Mouse (Mus musculus) thymus, postnatal 36 days (tissue): ENCODE measurements around the gene Sema3f.

Source experiments
- DNase-seq, 2 experiments: peaks; one replicate each; pipeline ENCODE4 v3.0.0; 2022; ENCODE audit warnings: mixed read lengths in 2 of 2

The Sema3f gene

DNA sequence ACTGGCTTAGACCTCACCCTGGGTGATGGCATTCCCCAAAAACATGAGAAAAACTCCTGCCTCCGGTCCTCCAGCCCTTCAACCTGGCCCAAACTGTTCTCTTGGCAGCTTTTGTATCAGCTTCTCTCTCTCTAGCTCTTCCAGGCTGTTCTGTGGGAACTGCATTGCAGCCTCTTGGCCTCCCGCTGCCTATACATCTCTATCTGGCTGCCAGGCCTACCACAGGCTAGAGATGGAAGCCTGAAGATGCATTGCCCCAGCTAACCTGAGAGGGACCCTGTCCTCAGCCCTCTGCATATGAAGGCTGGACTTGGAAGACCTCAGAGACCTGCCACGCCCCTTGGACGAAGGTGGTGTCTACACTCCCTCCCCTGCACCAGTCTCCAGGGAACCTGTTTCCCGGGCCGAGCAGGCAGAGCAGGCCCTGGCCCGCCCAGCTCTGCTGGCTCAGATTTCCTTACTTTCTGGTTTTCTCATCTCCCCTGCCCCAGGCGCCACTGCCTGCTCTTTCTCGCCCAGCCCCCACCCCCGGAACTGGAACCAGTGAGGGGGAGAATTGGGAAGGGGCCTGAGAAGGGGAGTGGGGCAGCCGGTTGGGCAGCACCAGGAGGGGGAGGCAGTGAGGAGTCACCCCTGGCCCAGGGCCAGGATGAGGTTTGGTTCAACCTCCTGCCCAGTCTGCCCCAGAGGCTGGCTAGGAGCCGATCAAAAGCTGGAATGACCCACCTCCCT is 4.1 kb upstream of the Sema3f start:
- DNase-seq = no peak

DNA sequence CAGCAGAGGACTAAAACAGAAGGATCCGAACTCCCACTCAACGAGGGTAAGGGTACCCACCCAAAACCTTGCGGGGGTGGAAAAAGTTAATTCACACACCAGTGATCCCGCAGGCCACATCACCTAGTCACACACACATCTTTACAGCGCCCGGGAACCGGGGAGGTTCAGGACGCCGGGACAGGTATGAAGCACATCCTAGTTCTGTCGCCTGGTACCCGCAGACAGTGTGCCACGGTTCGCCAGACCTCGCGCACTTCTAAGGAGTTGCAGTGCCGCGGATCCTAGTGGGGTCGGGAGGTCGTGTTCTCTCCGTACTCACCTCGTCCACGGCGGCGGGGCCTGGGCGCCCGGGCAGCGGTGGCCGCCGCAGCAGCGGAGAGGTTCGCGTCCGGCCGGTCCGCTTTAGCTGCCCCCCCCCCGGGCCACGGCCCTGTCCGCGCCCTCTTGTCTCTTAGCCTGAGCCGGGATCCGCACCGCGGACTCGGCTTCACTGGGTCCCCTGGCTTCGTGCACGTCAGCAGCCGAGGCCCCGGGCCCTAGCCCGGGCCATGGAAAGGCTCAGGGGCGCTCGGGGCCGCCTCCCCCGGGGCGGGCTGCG is 1.1 kb downstream of the Sema3f start:
- no peak for DNase-seq

DNA sequence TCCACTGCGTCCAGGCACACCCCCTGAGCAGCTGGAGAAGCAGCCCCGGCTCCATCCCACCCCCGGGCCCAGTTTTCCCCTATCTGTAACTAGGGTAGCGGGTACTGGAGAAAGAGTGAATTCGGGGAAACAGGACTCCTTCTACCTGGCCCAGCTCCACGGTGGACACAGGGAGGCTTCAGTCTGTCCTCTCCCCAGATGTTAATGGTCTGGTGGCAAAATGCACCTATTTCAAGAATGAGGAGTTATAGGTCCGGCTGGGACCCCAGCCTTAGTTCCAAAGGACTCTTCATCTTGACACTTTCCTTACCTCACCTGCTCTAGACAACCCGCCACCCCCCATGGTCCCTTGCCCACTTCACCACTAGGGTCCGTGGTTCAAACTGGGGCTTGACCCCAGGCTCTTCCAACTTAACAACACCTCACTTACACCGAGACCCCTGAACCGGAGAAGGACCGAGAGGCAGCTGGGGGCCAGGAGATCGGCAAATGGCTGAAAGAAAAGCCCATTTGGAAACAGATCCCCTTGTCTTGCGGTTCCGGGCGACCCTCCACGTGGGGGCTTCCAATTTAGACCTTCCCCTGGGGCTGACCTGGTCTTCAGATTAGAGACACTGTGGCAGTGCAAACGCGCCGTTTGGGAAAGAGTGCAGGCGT is 1.7 kb downstream of the Sema3f start:
- no peak for DNase-seq

DNA sequence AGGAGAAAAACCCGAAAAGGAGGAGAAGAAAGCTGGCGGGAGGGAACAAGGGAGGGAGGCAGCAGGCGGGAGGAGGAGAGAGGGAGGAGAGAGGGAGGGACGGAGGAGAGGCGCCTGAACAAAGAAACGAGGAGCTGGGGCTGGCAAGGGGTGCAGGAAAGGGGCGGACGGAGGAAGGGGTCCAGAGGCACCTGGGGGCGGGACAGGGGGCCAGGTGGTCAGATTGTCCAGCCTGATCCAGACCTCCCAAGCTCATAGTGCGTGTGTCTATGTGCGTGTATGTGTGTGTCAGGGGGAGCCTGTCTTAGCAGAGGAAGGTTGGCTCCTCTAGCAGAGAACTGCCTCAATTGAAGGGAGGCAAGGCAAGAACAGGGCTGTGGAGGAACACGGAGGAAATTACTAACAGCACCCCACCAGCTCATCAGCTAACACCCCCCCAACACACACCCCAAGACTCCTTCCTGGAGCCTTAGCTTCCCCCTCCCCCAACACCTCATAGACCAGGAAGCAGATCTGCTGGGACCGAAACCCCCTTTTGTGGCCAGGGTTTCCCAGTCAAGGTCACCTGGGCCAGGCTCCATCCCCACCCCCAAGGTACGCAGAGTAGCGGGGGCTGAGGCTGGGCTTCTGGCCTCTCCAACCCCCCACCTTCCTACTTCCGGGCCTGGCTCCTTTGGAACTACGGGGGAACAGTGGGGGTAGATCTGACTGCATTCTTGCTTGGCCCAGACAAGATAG is 2.4 kb downstream of the Sema3f start:
- no peak for DNase-seq

DNA sequence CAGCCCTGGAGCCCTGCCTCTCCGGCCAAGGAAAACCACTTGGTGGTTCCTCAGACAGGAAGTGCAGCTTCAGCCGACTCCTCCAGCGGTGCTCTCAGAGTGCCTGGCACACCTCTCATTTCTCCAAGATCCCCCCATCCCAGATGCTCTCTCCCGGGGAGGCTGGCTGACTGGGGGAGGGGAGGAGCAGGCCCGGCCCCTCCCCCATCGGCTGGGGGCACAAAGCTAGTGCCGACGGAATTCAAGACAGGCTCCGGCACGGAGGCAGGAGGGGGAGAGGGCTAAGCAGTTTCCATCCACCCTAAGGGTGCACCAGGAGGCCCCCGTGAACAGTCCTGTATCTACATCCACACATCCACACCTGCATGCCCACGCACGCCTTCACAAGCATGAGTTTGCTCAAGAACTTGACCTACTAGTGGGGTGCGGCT is 3.5 kb downstream of the Sema3f start:
- no peak for DNase-seq

DNA sequence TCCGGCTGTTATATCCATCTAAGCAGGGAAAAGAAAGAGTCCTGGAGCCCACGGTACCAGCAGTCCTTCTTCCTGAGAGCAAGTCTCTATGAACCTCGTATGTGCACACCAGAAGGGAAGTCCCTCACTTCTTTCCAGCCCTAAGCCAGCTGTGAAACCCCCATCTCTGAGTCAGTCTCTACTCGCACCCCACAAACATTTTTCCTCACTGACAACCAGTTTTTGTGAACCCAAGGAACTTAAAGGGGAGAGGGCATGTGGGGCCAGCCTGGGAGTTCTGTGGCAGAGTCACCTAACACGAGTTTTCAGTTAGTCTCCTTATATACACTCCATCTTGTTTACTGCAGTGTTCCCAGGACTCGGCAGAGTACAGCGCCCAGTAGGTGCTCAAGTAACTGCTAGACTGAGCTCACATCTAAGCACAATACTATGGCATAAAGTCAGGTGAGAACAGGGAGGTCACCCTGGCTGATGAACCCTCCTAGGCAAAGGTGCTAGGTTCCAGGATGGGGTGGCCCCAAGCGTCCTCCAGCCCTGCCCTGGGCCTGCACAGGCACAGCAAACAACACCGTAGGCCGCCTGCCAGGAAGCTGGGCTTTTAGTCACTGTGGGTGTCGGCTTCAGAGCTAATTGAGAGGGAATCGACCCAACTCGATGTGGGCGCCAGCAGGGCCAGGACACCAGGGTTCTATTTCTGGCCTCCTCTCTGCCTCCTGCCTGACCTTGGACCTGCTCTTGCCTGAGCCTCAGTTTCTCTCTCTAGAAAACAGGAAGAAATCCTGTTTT is 6.7 kb downstream of the Sema3f start:
- DNase-seq = no peak

DNA sequence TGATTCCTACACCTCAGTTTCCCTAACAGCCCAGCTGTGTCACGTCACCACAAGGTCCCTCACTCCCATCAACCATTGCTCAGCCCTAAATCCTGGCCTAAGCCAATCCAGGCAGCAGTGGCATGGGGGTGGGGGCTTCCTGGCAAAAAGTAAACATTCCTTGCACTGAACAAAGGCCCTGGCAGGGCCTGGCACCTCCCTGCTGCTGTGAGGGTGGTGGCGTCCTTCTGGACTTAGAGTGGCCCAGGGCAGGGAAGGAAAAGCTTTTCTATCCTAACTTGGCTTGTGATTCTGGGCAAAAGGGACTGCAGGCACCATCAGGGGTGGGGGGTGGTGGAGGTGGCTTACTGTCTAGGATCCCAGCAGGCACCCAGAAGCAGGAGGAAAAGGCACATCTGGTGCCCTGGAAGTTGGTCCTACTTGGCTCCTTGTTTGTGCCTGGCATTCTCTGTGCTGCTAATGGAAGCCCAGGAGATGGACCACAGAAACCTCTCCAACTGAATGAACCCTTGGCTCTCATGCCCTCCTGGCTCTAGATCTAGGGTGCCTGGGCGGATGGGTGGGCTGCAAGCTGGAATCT is 7.6 kb downstream of the Sema3f start:
- DNase-seq = no peak

DNA sequence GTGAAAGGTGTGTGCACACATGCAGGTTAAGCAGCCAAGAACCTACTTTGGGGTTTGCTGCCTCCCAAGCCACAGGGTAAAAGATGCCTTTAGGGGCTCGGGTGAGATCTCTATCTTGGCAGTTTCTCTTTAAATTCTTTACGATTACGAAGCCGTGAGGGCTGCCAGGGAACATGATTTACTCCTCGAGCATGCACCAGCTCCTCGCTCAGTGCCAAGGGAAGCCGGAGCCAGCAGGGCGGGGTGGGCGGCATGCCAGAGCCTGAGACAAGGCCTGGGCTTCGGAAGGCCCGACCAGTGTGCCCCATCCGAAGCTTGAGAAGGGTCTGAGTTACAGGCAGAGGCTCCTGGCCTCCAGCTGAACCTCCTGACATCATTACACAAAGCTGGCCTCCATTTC is 8.7 kb downstream of the Sema3f start:
- no peak for DNase-seq

DNA sequence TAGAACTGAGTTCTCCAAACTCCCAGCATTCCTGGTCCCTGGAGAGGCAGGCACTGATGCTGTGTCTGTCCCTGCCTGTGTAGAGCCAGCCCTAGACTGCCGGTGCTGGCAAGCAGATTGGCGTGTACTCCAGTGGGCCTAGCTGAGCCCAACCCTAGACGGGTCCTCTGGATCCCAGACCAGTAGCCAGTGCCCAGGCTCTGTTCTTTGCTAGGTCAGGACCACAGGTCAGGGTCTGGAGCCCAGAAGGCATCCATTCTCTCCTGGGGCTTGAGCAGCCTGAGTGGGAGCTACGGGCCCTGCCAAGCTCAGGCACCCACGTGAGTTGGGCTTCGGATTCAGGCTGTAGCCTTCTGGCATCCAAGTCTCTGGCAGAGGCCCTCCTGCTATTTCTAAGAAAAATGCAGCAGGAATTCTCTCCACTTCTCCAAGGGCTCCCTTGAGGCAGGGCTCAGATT is 10.1 kb downstream of the Sema3f start:
- DNase-seq = no peak

DNA sequence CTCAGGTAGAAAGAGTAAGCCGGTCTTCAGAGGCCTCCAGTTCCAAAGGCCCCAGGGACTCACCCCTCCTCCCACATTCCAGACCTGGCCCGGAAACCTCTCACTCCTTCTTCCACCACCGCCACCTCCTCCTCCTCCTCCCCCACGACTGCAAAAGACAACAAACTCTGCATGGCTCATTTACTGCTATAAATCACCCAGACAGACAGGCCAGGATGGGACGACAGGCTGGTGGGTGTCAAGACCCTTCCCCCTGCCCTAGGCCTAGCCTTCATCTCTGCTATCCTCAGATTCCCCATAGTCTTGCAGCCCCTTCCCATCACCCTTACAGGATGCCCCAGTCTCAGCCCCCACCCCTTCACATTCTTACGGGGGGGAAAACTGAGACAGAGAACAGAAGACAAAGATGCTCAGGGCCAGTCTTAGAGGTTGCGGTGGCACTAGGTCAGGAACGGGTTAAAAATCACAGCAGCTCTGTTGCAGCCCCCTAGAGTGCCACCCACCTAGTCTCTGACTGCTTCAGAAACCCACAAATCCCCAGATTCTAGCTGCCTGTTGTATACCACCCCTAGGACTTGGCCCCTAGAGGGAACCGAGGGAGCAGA is 10.8 kb downstream of the Sema3f start:
- no peak for DNase-seq

DNA sequence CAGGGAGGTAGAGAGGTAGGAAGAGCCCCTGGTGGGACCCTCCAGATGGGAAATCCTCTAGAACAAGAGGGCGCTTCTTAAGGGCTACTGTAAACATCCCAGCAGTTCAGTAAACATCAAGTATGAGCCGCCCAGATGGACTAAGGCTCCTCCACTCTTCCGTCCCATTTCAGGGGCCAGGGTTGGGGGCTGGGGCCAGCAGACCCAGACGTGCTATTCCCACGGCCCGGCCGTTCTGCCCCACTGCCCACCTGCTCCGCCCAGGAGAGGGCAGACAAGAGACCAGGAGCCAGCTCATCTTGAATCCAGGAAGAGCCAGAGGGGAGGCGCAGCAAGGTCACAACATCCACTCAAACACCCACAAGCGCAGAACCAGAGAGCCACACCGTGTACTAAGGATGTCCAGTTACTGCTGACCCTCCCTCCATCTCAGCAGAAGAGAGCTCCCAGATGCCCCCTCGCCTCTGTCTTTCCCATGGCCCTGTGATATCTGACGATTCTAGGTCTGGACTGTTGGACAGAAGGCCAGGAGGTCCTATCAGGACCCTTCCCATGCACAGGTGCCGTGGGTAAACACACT is 11.6 kb downstream of the Sema3f start:
- DNase-seq = no peak

DNA sequence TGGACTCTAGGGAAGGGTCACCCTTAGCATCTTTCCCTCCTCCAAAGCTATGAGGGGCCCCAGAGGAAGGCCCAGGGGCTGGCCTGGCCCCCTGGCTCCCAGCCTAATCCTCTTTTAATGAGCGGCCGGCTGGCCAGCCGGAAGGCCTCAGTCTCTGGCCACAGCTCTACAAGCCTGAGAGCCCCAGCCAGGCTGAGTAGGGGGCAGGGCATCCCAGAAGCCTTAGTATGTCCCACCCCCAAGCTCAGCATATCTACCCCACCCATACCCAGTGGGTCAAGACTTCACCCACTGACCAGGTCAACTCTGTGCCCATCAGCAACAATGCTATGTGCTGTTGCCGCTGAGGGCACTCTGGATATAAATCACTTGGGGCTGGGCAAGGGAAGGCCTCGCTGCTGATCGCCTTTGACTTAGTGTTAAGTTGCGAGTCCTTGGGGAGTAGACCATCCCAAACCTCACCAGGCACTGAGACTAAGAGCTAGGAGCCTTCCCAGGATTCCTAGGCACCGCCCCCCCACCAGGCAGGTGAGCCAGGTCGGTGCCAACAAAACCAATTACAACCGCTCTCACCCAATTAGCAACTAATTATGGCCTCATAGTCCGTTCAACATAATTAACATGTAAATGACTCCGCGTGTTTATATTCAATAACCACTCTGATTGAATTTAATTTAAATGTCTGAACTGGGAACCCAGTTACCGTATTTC is 12.3 kb downstream of the Sema3f start:
- no peak for DNase-seq

DNA sequence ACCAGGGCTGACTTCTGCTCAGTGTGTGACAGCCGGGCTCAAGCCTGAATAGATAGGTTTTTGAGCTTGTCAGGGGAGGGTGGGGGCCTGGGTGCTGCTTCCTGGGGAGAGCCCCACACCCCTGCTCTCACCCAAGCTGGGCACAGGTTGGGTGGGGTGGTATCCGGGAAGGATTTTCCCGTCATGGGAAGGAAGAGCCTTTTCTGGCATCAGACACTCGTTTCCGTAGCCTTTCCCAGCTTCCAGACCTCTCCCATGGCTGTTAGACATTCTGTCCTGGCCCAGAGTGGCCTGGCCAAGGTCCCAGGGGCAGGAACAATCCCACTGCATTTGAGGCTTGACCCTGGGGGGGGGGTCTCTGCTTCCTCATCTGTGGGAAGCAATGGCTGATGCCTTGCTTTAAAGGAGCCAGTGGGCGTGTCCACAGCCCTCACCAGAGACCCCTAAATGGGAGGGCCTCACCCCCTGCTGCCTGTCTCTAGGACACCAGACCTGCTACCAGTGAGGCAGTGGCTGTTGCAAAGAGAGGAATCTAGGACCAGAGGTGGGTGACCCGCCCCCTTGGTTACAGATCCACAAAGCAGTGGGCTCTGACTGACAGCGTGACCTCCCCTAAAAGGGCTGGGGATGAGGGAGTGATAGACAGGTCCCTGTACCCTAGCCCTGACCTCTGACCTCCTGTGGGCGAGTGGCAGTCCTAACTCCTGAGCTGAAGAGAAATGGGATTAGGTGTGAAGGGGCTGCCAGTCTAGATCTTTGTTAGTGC is 13.2 kb downstream of the Sema3f start:
- no peak for DNase-seq

DNA sequence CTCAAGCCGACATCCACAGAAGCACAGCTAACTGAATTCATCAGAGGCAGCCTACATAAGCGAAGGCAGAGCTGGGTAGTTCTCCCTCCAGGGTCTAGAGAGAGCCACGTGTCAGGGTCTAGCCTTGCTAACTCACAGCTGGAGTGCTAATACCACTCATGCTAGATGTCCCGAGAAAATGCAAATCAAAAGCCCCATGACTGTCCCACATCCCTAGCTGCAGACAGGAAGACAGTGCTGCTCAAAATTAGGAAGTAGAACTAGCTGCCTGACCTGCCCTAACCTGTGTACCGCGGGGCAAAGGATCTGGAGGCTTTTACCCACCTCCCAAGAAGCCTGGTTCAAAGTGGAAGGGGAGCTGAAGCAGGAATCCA is 14.2 kb downstream of the Sema3f start:
- no peak for DNase-seq

DNA sequence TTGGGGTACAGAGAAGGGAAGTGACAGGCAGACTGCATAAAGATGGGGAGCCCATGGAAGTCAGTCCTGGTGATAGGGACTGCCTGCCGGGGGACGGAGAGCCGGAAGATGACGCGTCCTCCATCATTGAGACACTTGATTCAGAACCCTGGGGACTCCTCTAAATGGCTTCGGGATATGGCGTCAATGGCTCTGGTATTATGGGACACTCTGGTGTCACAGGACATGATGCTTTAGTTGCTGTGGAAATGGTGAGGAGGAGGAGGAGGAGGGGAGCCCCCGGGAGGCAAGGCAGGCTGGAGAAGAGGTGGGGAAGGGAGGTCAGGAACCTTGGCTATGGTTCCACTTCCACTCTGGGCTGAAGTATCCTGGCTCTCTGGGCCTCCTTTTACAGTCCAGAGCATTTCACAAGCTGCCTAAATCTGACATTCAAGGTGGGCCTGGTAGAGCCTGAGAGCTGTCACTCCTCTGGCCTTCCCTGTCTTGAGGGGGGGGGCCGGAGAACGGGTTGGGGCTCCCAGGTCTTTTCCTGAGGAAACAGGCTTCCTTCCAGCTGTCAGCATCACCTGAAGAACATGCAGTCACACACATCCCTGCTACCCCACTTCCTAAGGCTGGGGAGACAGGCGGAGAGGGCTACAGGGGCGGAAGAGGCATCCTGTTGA is 14.7 kb downstream of the Sema3f start:
- no peak for DNase-seq

DNA sequence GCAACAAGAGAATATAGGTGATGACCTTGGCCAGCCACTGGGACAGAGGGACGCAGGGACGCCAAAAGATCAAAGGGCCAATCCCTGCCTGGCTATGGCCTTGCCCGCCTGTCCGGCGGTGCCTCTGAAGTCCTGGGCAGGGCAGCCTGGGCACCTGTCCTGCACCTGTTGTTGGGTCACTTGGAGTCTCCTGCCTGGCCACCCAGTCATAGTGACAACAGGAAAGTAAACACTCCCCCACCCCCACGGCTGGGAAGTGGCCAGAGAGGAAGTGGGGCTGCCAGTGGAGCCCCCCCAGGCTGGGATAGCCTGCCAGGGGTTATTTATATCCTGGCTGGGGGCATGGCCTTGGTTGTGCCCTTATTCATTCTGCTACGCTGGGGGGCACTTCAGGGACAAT is 15.6 kb downstream of the Sema3f start:
- no peak for DNase-seq

DNA sequence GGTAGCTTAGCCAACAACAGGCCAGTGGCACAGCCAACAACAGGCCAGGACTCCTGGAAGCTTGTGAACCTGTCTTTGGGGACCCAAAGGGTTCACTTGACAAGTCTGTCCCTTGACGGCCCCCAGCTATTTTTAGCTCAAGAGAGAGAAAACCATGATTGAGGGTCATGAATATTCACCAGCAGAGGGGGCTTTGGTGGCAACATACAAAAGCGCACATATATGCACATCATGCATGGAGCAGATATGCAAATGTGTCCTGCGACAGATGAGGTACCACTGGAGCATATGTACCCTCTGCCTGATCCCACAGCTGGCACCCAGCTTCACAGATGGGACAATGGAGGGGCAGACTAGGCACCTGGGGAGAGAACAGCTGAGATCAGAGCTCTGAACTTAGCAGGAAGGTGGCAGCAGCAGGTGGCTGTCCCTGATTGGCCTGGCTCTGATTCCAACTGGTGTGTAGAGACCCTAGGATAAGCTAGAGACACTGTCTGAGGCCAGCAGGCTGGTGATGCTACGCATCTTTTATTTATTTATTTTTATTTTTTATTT is 16.8 kb downstream of the Sema3f start:
- DNase-seq = no peak

DNA sequence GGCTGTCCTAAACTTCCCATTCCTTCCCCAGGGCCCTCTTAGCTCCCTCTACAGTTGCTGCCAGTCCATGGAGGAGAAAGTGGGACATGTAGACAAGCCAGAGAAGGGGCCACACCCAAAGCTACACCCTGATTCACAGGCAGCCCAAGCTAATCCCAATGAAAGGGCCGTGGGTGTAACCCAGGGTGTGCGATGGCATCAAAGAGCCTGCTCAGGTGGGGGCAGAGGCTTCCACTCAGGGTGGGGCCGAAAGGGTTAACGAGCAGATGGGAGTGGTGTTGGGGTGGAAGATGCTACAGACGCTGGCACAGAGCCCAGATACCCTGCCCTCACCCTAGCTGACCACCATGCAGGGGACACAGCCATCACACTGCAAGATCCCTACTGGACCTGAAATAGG is 17.5 kb downstream of the Sema3f start:
- DNase-seq = no peak

DNA sequence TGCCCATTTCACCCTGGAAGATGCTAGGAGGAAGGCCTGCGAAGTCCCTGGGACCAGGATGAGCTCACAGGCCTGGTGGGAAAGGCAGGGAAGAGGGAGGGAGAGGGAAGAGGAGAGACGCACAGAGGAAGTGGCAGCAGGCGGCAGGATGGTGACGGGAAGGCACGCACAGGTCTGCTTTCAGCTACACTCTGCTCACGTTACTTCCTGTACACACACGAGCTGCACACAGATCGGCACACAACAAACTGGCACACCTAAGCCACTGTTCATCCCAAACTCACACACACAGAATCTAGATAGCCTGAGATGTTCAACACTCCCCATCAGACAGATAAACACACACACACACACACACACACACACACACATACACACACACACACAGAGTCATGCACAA is 19.9 kb downstream of the Sema3f start:
- no peak for DNase-seq
